Mouse (Mus musculus): Measurements from ENCODE around the gene Lpar2. TPM values are rescaled to one million over a fixed set of nuclear protein-coding genes. Genes with fewer than 3 reads are reported as not detected.

Lpar2 gene
- total and polyA plus RNA-seq, 3 experiments = 0.74 to 3.0 (median 1.2) TPM

- peaks cover 3% of the 10 kb centered on the region; the same call in 1 of the 2 replicates for H3K79me2 ChIP-seq (replicated peaks; ENCODE audit: control insufficient read depth, extremely low read depth, insufficient read depth, poor library complexity, severe bottlenecking)
- no peak overlapping the region for H3K9ac ChIP-seq (ENCODE audit: insufficient read depth, low read depth)
- no peak for DNase-seq (ENCODE audit: extremely low read depth)
- H3K27me3 ChIP-seq (replicated peaks) = no peaks in the 10 kb centered on the region
- peaks cover 78 to 96% of the 10 kb centered on the region in 2 experiments for H3K36me3 ChIP-seq (replicated peaks in 1 of 2; ENCODE audit: control insufficient read depth in 1 of 2, insufficient read depth in 1 of 2, low read length in 1 of 2)
- H3K4me2 ChIP-seq (ENCODE audit: insufficient read depth, low read depth, poor library complexity, severe bottlenecking) = no peak overlapping the region
- H3K9me3 ChIP-seq (replicated peaks; ENCODE audit: low read length) = peaks cover 13% of the 10 kb centered on the region
- no peak overlapping the region for H3K27ac ChIP-seq (ENCODE audit: insufficient read depth, low read depth)
- TF ChIP-seq CHD1 (IDR thresholded peaks at IDR 0.05; ENCODE audit: low read depth, low read length) (no peak), NRF1 (IDR thresholded peaks at IDR 0.05; ENCODE audit: low read depth, low read length) (no peak), ETS1 (conservative IDR thresholded peaks at IDR 0.05; ENCODE audit: low read depth, low read length) (no peak), EP300 (IDR thresholded peaks at IDR 0.05; ENCODE audit: low read length) (no peak), ZMIZ1 (IDR thresholded peaks at IDR 0.05; ENCODE audit: low read depth, low read length) (no peak), PAX5 (IDR thresholded peaks at IDR 0.05; ENCODE audit: low read length) (no peak), MAFK (IDR thresholded peaks at IDR 0.05; ENCODE audit: insufficient replicate concordance, low read length) (no peak), USF2 (conservative IDR thresholded peaks at IDR 0.05; ENCODE audit: low read depth, low read length) (no peak), ELF1 (IDR thresholded peaks at IDR 0.05; ENCODE audit: low read depth, low read length) (no peak), ZNF384 (IDR thresholded peaks at IDR 0.05; ENCODE audit: low read depth, low read length) (no peak), UBTF (IDR thresholded peaks at IDR 0.05; ENCODE audit: low read depth, low read length) (no peak), E2F4 (IDR thresholded peaks at IDR 0.05; ENCODE audit: insufficient replicate concordance, low read depth, low read length) (no peak), TCF12 (IDR thresholded peaks at IDR 0.05; ENCODE audit: low read depth, low read length) (no peak), TBP (conservative IDR thresholded peaks at IDR 0.05; ENCODE audit: low read depth, low read length) (no peak), JUND (conservative IDR thresholded peaks at IDR 0.05; ENCODE audit: low read depth, low read length) (no peak)
- H3K4me1 ChIP-seq (ENCODE audit: control insufficient read depth in 1 of 2, insufficient read depth in 2 of 2) = peaks cover 0 to 3% of the 10 kb centered on the region in 2 experiments; a peak in 2 of 4 replicates
- H3K4me3 ChIP-seq (replicated peaks in 1 of 3; ENCODE audit: low read depth in 2 of 3, low read length in 2 of 3, poor library complexity in 1 of 3) = no peak overlapping the region
- dilution Hi-C loops (cut with MboI; ENCODE audit: extremely low pct_ligation_motif_present, extremely low pct_unique_long_range_greater_than_20kb, low sequenced_read_pairs) = no loop called here
- in situ Hi-C loops (cut with MboI; ENCODE audit: low pct_ligation_motif_present, low pct_unique_long_range_greater_than_20kb, low sequenced_read_pairs) = no loop called here
Measured at GRCm38 (mm10) chr8:69815396-69815795, 6.8 kb upstream of the Lpar2 start.

GRCm38 (mm10) chr8:69820466-69820865, 1.8 kb upstream of the Lpar2 start:
- Histone ChIP-seq H3K27ac (ENCODE audit: insufficient read depth, low read depth) (no peak overlapping the region), H3K4me3 (replicated peaks in 1 of 3; ENCODE audit: low read depth in 2 of 3, low read length in 2 of 3, poor library complexity in 1 of 3) (no peak overlapping the region), H3K9ac (ENCODE audit: insufficient read depth, low read depth) (no peak overlapping the region), H3K4me2 (ENCODE audit: insufficient read depth, low read depth, poor library complexity, severe bottlenecking) (no peak overlapping the region), H3K9me3 (replicated peaks; ENCODE audit: low read length) (no peaks in the 10 kb centered on the region), H3K79me2 (replicated peaks; ENCODE audit: control insufficient read depth, extremely low read depth, insufficient read depth, poor library complexity, severe bottlenecking) (no peaks in the 10 kb centered on the region), H3K36me3 (replicated peaks in 1 of 2; ENCODE audit: control insufficient read depth in 1 of 2, insufficient read depth in 1 of 2, low read length in 1 of 2) (peaks cover 51 to 82% of the 10 kb centered on the region in 2 experiments), H3K4me1 (ENCODE audit: control insufficient read depth in 1 of 2, insufficient read depth in 2 of 2) (peaks cover 6 to 28% of the 10 kb centered on the region in 2 experiments; a peak in 3 of 4 replicates), H3K27me3 (replicated peaks) (no peaks in the 10 kb centered on the region)
- DNase-seq (ENCODE audit: extremely low read depth) = no peak
- dilution Hi-C loops (cut with MboI; ENCODE audit: extremely low pct_ligation_motif_present, extremely low pct_unique_long_range_greater_than_20kb, low sequenced_read_pairs) = no loop called here
- in situ Hi-C loops (cut with MboI; ENCODE audit: low pct_ligation_motif_present, low pct_unique_long_range_greater_than_20kb, low sequenced_read_pairs) = no loop called here
- no peak for TF ChIP-seq CTCF (conservative IDR thresholded peaks at IDR 0.05 in 1 of 2, IDR thresholded peaks at IDR 0.05 in 1 of 2; ENCODE audit: low read depth in 2 of 2, low read length in 2 of 2)
- TF ChIP-seq JUN (IDR thresholded peaks at IDR 0.05; ENCODE audit: insufficient read depth, low read depth, low read length) = no peak
- no peak for TF ChIP-seq JUND (conservative IDR thresholded peaks at IDR 0.05; ENCODE audit: low read depth, low read length)
- no peak for TF ChIP-seq SMC3 (IDR thresholded peaks at IDR 0.05; ENCODE audit: low read depth, low read length)
- no peak for TF ChIP-seq MEF2A (IDR thresholded peaks at IDR 0.05; ENCODE audit: borderline replicate concordance, low read depth, low read length)
- TF ChIP-seq HCFC1 (IDR thresholded peaks at IDR 0.05; ENCODE audit: low read depth, low read length) = no peak
